Mouse (Mus musculus) limb, embryonic 15.5 days (tissue): Measurements from ENCODE around the gene Gatd1. TPM values are rescaled to one million over a fixed set of nuclear protein-coding genes. Genes with fewer than 3 reads are reported as not detected.

Experiments
- ATAC-seq: fragments of 200-750 bp; cut with Nextera tagmentation; 2 replicates; pipeline ENCODE4 v1.8.0; 2017; ENCODE audit warnings: low read depth, moderate TSS enrichment; ENCODE audit not compliant: insufficient number of reproducible peaks, low FRiP score, low TSS enrichment
- H3K27ac ChIP-seq: fragments of 300-500 bp; sonication (generic); 2 replicates; pipeline ENCODE4 v1.5.1; 2015; ENCODE audit warnings: moderate library complexity, mild to moderate bottlenecking, inconsistent platforms
- H3K27me3 ChIP-seq: fragments of 300-500 bp; sonication (generic); 2 replicates; pipeline ENCODE4 v1.6.1; 2015; ENCODE audit warnings: inconsistent platforms
- H3K36me3 ChIP-seq: fragments of 300-500 bp; sonication (generic); 2 replicates; pipeline ENCODE4 v1.6.1; 2015; ENCODE audit warnings: inconsistent platforms
- H3K4me1 ChIP-seq: fragments of 300-500 bp; sonication (generic); 2 replicates; pipeline ENCODE4 v1.6.1; 2015; ENCODE audit warnings: inconsistent platforms
- H3K4me2 ChIP-seq: fragments of 300-500 bp; sonication (generic); 2 replicates; pipeline ENCODE4 v1.6.1; 2015; ENCODE audit warnings: mild to moderate bottlenecking, inconsistent platforms
- H3K4me3 ChIP-seq: fragments of 300-500 bp; sonication (generic); 2 replicates; pipeline ENCODE4 v1.5.1; 2015; ENCODE audit warnings: mild to moderate bottlenecking, inconsistent platforms
- H3K9ac ChIP-seq: fragments of 300-500 bp; sonication (generic); 2 replicates; pipeline ENCODE4 v1.6.1; 2015; ENCODE audit warnings: inconsistent platforms
- H3K9me3 ChIP-seq: fragments of 300-500 bp; sonication (generic); 2 replicates; pipeline ENCODE4 v1.6.1; 2016; ENCODE audit warnings: inconsistent platforms
- WGBS: fragments of 180-500 bp; shearing (Covaris S2); methylation state at CpG from one replicate; pipeline ENCODE4 v1.1.7; 2015; 5-methylcytosine and 5-hydroxymethylcytosine counted together
- polyA plus RNA-seq: library from polyadenylated mRNA; unstranded; fragments of >200 nt; fragmentation: Nextera tagmentation; extraction: Ambion mirVana; gene quantifications from 2 replicates; pipeline ENCODE4 v1.2.1, GENCODE M21; 2015

Gatd1 gene
- polyA plus RNA-seq, 1 experiment from 2014 or later = 62.9 TPM

- Histone ChIP-seq H3K9me3 (no peaks in the 10 kb centered on the region), H3K27ac (no peak overlapping the region), H3K4me2 (no peak overlapping the region), H3K4me1 (peaks cover 64% of the 10 kb centered on the region), H3K27me3 (no peaks in the 10 kb centered on the region), H3K36me3 (peaks cover 38% of the 10 kb centered on the region), H3K4me3 (no peak overlapping the region), H3K9ac (no peak overlapping the region)
- ATAC-seq = no peak
- 76% methylated on average over 6 of the region's 6 CpGs for WGBS
These were observed 19.0 kb upstream of the Gatd1 start for GRCm38 (mm10) chr7:141432741-141433516.

GRCm38 (mm10) chr7:141432186-141432611 lies 18.3 kb upstream of the Gatd1 start:
- H3K4me3 ChIP-seq = no peak overlapping the region
- no peak overlapping the region for H3K4me2 ChIP-seq
- H3K9me3 ChIP-seq = no peaks in the 10 kb centered on the region
- ATAC-seq = no peak
- H3K9ac ChIP-seq = no peak overlapping the region
- no peaks in the 10 kb centered on the region for H3K27me3 ChIP-seq
- H3K36me3 ChIP-seq = peaks cover 38% of the 10 kb centered on the region
- H3K4me1 ChIP-seq = peaks cover 59% of the 10 kb centered on the region
- no peak overlapping the region for H3K27ac ChIP-seq
- 83% methylated on average over 8 of the region's 8 CpGs for WGBS

GRCm38 (mm10) chr7:141431434-141432185 lies 17.7 kb upstream of the Gatd1 start:
- H3K36me3 ChIP-seq = peaks cover 38% of the 10 kb centered on the region

GRCm38 (mm10) chr7:141430585-141431240 lies 16.8 kb upstream of the Gatd1 start:
- WGBS = 91% methylated on average over 9 of the region's 9 CpGs
- Histone ChIP-seq H3K27ac (no peak overlapping the region), H3K4me3 (no peak overlapping the region), H3K9me3 (no peaks in the 10 kb centered on the region), H3K36me3 (peaks cover 38% of the 10 kb centered on the region), H3K4me1 (peaks cover 45% of the 10 kb centered on the region), H3K9ac (no peak overlapping the region), H3K27me3 (no peaks in the 10 kb centered on the region), H3K4me2 (no peak overlapping the region)
- ATAC-seq = no peak

More at GRCm38 (mm10) chr7:141431434-141432185, 17.7 kb upstream of the Gatd1 start:
- 92% methylated on average over 19 of the region's 19 CpGs for whole genome bisulfite sequencing
- Histone ChIP-seq H3K4me1 (peaks cover 53% of the 10 kb centered on the region), H3K4me2 (no peak overlapping the region), H3K27me3 (no peaks in the 10 kb centered on the region), H3K9me3 (no peaks in the 10 kb centered on the region), H3K27ac (no peak overlapping the region), H3K9ac (no peak overlapping the region), H3K4me3 (no peak overlapping the region)
- ATAC-seq = no peak

GRCm38 (mm10) chr7:141429840-141430584 lies 16.1 kb upstream of the Gatd1 start:
- no peaks in the 10 kb centered on the region for H3K27me3 ChIP-seq
- H3K4me2 ChIP-seq = no peak overlapping the region
- no peak for ATAC-seq
- peaks cover 38% of the 10 kb centered on the region for H3K36me3 ChIP-seq
- no peak overlapping the region for H3K4me3 ChIP-seq
- WGBS = 62% methylated on average over 9 of the region's 9 CpGs
- H3K9ac ChIP-seq = no peak overlapping the region
- no peak overlapping the region for H3K27ac ChIP-seq
- H3K4me1 ChIP-seq = peaks cover 39% of the 10 kb centered on the region
- no peaks in the 10 kb centered on the region for H3K9me3 ChIP-seq

- Histone ChIP-seq H3K9ac (no peak within 1 kb of the TSS), H3K4me2 (peak within 1 kb of the TSS; percentile 38), H3K9me3 (no peaks in the 10 kb centered on the region), H3K27ac (no peak within 1 kb of the TSS), H3K4me1 (peaks cover 32% of the 10 kb centered on the region), H3K36me3 (peaks cover 38% of the 10 kb centered on the region), H3K27me3 (no peaks in the 10 kb centered on the region), H3K4me3 (peak within 1 kb of the TSS; percentile 19)
- no peak for ATAC-seq
- WGBS = 3% methylated on average over 19 of the region's 19 CpGs
These were observed 15.4 kb upstream of the Gatd1 start, which contains the start of gene Cend1 for GRCm38 (mm10) chr7:141429310-141429709. Cend1 (minus strand) TSS chr7:141429491.

- Histone ChIP-seq H3K27me3 (no peaks in the 10 kb centered on the region), H3K9ac (no peak overlapping the region), H3K4me1 (peaks cover 26% of the 10 kb centered on the region), H3K27ac (no peak overlapping the region), H3K4me2 (peak overlapping the region; percentile 38), H3K4me3 (peak overlapping the region; percentile 19; the same call in 1 of the 2 replicates), H3K9me3 (no peaks in the 10 kb centered on the region), H3K36me3 (peaks cover 35% of the 10 kb centered on the region)
- no peak for ATAC-seq
- 53% methylated on average over 5 of the region's 5 CpGs for WGBS
These were observed 14.8 kb upstream of the Gatd1 start for GRCm38 (mm10) chr7:141428701-141429100.

- Histone ChIP-seq H3K9ac (no peak overlapping the region), H3K27ac (no peak overlapping the region), H3K9me3 (no peaks in the 10 kb centered on the region), H3K4me1 (peaks cover 11% of the 10 kb centered on the region), H3K4me3 (no peak overlapping the region), H3K36me3 (peaks cover 21% of the 10 kb centered on the region), H3K4me2 (no peak overlapping the region), H3K27me3 (no peaks in the 10 kb centered on the region)
- ATAC-seq = no peak
- 82% methylated on average over 12 of the region's 12 CpGs for WGBS
These were observed 13.2 kb upstream of the Gatd1 start for GRCm38 (mm10) chr7:141426948-141427730.

GRCm38 (mm10) chr7:141423811-141424210 lies 9.9 kb upstream of the Gatd1 start:
- Histone ChIP-seq H3K9me3 (no peaks in the 10 kb centered on the region), H3K4me2 (no peak overlapping the region), H3K36me3 (no peaks in the 10 kb centered on the region), H3K27me3 (no peaks in the 10 kb centered on the region), H3K9ac (no peak overlapping the region), H3K27ac (no peak overlapping the region), H3K4me1 (no peaks in the 10 kb centered on the region), H3K4me3 (no peak overlapping the region)
- 67% methylated on average over 4 of the region's 4 CpGs for WGBS
- ATAC-seq = no peak

- no peaks in the 10 kb centered on the region for H3K9me3 ChIP-seq
- no peaks in the 10 kb centered on the region for H3K4me1 ChIP-seq
- WGBS = 80% methylated on average over 9 of the region's 9 CpGs
- H3K9ac ChIP-seq = no peak overlapping the region
- H3K27ac ChIP-seq = no peak overlapping the region
- no peak overlapping the region for H3K4me2 ChIP-seq
- ATAC-seq = no peak
- H3K27me3 ChIP-seq = no peaks in the 10 kb centered on the region
- no peak overlapping the region for H3K4me3 ChIP-seq
- no peaks in the 10 kb centered on the region for H3K36me3 ChIP-seq
These were observed 6.2 kb upstream of the Gatd1 start for GRCm38 (mm10) chr7:141420030-141420702.
